Comparison of ENCODE assay signal across 8 mouse cellular contexts in the genomic region with DNA sequence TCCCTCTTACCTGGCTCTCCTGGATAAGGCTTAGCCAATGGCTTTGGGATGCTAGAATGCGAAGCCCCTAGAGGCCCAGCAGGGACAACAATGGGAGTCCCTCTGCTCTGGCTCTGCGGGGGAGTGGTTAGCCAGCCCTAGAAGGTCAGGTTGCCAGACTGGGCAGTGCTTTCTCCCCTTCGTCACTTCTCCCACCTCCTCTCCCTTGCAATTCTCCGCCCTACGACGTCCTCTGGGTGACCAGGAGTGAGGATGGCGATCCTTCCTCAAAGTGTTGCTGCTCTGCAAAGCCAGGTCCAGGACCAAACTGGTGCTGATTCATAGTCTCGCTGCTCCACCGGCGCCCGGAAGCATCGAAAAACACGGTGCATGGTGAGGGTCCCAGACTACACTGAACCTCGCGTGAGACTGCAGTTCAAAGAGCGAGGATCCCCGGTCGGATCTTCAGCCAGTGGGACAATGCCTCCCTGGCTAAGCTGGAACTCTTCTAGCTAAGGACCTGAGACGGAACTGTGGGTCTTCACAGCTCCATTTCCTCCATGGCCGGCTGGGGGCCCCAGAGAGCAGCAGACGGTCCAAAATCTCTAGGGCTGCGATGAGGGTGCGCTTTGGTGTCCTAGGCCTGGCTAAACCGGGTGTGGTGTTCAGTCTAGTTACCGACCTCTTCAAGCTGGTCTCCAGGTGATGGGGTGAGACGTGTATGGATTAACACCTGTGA. TPM values are rescaled to one million over a fixed set of nuclear protein-coding genes. Genes with fewer than 3 reads are reported as not detected.
DNase-seq lines count a peak whose midpoint lies in the region; ATAC-seq and TF ChIP-seq lines count a peak whose summit lies in the region.

Rnf207 (minus strand) TSS at position 477 of the 718 bp plus-strand sequence.

- H3K4me1 ChIP-seq in embryonic facial prominence, embryonic 10.5 days = peaks cover 36% of the 10 kb centered on the region
- H3K4me1 ChIP-seq in heart, embryonic 14.5 days (ENCODE audit: control insufficient read depth in 2 of 2, insufficient read depth in 2 of 2, low read length in 2 of 2) = peaks cover 13 to 40% of the 10 kb centered on the region in 2 experiments; a peak in 3 of 4 replicates
- peaks cover 34% of the 10 kb centered on the region for H3K4me1 ChIP-seq in kidney, embryonic 15.5 days
- H3K4me1 ChIP-seq in lung, embryonic 15.5 days = peaks cover 8% of the 10 kb centered on the region
- peaks cover 14% of the 10 kb centered on the region for H3K4me1 ChIP-seq in olfactory bulb, adult 2 months (ENCODE audit: control insufficient read depth, insufficient read depth, low read length)

- H3K4me3 ChIP-seq in embryonic facial prominence, embryonic 10.5 days = peak within 1 kb of the TSS; percentile 46
- peak within 1 kb of the TSS; percentile 49 to 58 for H3K4me3 ChIP-seq in heart, embryonic 14.5 days (ENCODE audit: control insufficient read depth in 1 of 2, insufficient read depth in 1 of 2, low read depth in 1 of 2, low read length in 2 of 2)
- H3K4me3 ChIP-seq in kidney, embryonic 15.5 days (replicated peaks) = peak within 1 kb of the TSS; percentile 29
- H3K4me3 ChIP-seq in lung, embryonic 15.5 days = peak within 1 kb of the TSS; percentile 12; the same call in 1 of the 2 replicates
- no peak within 1 kb of the TSS for H3K4me3 ChIP-seq in olfactory bulb, adult 2 months (ENCODE audit: insufficient read depth, low read depth, low read length)

- H3K27me3 ChIP-seq in embryonic facial prominence, embryonic 10.5 days (replicated peaks; ENCODE audit: low read depth, poor library complexity, severe bottlenecking) = peaks cover 65% of the 10 kb centered on the region
- peaks cover 30% of the 10 kb centered on the region for H3K27me3 ChIP-seq in heart, embryonic 14.5 days (ENCODE audit: control insufficient read depth, insufficient read depth, low read length)
- peaks cover 49% of the 10 kb centered on the region for H3K27me3 ChIP-seq in kidney, embryonic 15.5 days
- H3K27me3 ChIP-seq in lung, embryonic 15.5 days = peaks cover 49% of the 10 kb centered on the region

- H3K36me3 ChIP-seq in embryonic facial prominence, embryonic 10.5 days (replicated peaks) = no peaks in the 10 kb centered on the region
- H3K36me3 ChIP-seq in heart, embryonic 14.5 days (ENCODE audit: control insufficient read depth, insufficient read depth, low read length) = peaks cover 6% of the 10 kb centered on the region; the same call in 1 of the 2 replicates
- no peaks in the 10 kb centered on the region for H3K36me3 ChIP-seq in kidney, embryonic 15.5 days
- no peaks in the 10 kb centered on the region for H3K36me3 ChIP-seq in lung, embryonic 15.5 days

- peak within 1 kb of the TSS; percentile 85 for H3K9ac ChIP-seq in heart, embryonic 14.5 days (ENCODE audit: low read length)
- H3K9ac ChIP-seq in kidney, embryonic 15.5 days = no peak within 1 kb of the TSS
- peak within 1 kb of the TSS; percentile 18; the same call in 1 of the 2 replicates for H3K9ac ChIP-seq in lung, embryonic 15.5 days

- H3K4me2 ChIP-seq in heart, embryonic 14.5 days (ENCODE audit: low read length) = peak within 1 kb of the TSS; percentile 88
- H3K4me2 ChIP-seq in kidney, embryonic 15.5 days = peak within 1 kb of the TSS; percentile 62
- peak within 1 kb of the TSS; percentile 45 for H3K4me2 ChIP-seq in lung, embryonic 15.5 days

- WGBS in embryonic facial prominence, embryonic 10.5 days = 4% methylated on average over 26 of the region's 26 CpGs
- 3% methylated on average over 26 of the region's 26 CpGs for WGBS in heart, embryonic 14.5 days
- 3% methylated on average over 26 of the region's 26 CpGs for WGBS in kidney, embryonic 15.5 days
- 3% methylated on average over 26 of the region's 26 CpGs for WGBS in lung, embryonic 15.5 days
- WGBS in olfactory bulb, adult 2 months = 9% methylated on average over 26 of the region's 26 CpGs

- TF ChIP-seq CTCF in olfactory bulb, adult 2 months (IDR thresholded peaks at IDR 0.05; ENCODE audit: insufficient read depth, low read depth, low read length) = peak; percentile 64

- peak; percentile 67 for ATAC-seq in heart, embryonic 14.5 days (ENCODE audit: insufficient number of reproducible peaks, insufficient read depth, low FRiP score, low read depth)
- peak; percentile 44 for ATAC-seq in kidney, embryonic 15.5 days (replicated peaks; ENCODE audit: low FRiP score)
- ATAC-seq in lung, embryonic 15.5 days (ENCODE audit: borderline replicate concordance, extremely low read depth, low FRiP score, low TSS enrichment) = no peak

- no peak within 1 kb of the TSS for H3K27ac ChIP-seq in embryonic facial prominence, embryonic 10.5 days (replicated peaks)
- H3K27ac ChIP-seq in heart, embryonic 14.5 days (replicated peaks in 1 of 2; ENCODE audit: control insufficient read depth in 1 of 2, insufficient read depth in 1 of 2, low read depth in 2 of 2, low read length in 2 of 2) = peak within 1 kb of the TSS; percentile 98 to 99
- H3K27ac ChIP-seq in kidney, embryonic 15.5 days = no peak within 1 kb of the TSS
- no peak within 1 kb of the TSS for H3K27ac ChIP-seq in lung, embryonic 15.5 days
- H3K27ac ChIP-seq in olfactory bulb, adult 2 months (ENCODE audit: insufficient read depth, low read depth, low read length) = no peak within 1 kb of the TSS

- peak; percentile 30 to 55 for DNase-seq in CD8-positive naive resting alpha-beta T cell, adult 2 months (ENCODE audit: low read depth in 2 of 2, low spot score in 2 of 2)
- peak; percentile 80 for DNase-seq in NIH3T3 (ENCODE audit: low read depth)
- peak; percentile 66 for DNase-seq in embryonic facial prominence, embryonic 10.5 days (ENCODE audit: low spot score)
- DNase-seq in layer of hippocampus, adult 9-10 months (ENCODE audit: low spot score) = no peak

- H3K9me3 ChIP-seq in embryonic facial prominence, embryonic 10.5 days = no peaks in the 10 kb centered on the region
- no peaks in the 10 kb centered on the region for H3K9me3 ChIP-seq in heart, embryonic 14.5 days (ENCODE audit: control insufficient read depth, low read length)
- no peaks in the 10 kb centered on the region for H3K9me3 ChIP-seq in kidney, embryonic 15.5 days (replicated peaks)
- no peaks in the 10 kb centered on the region for H3K9me3 ChIP-seq in lung, embryonic 15.5 days

- TF ChIP-seq POLR2A in olfactory bulb, adult 2 months (IDR thresholded peaks at IDR 0.05; ENCODE audit: insufficient read depth, low read depth, low read length) = no peak

RNA-seq across cellular contexts. Expression of gene Rnf207, which starts in this region (rescaled TPM):
- 1.3 and 2.3 TPM in 2 replicates for polyA plus RNA-seq in embryonic facial prominence, embryonic 10.5 days (2016; fragmentation: Nextera tagmentation; extraction: Ambion mirVana)
- polyA plus RNA-seq in heart, embryonic 14.5 days (2014; fragmentation: Nextera tagmentation; extraction: Ambion mirVana) = 74.9 and 77.5 TPM in 2 replicates
- polyA plus RNA-seq in kidney, embryonic 15.5 days (2015; fragmentation: Nextera tagmentation; extraction: Ambion mirVana) = 1.5 and 2.1 TPM in 2 replicates
- polyA plus RNA-seq in lung, embryonic 15.5 days (2015; fragmentation: Nextera tagmentation; extraction: Ambion mirVana) = 2.9 and 3.3 TPM in 2 replicates
- polyA plus RNA-seq in olfactory bulb, adult 2 months (2012; ENCODE audit: insufficient read depth, insufficient read length, low replicate concordance, missing spikeins) = not detected in 2 replicates

Comparison
In these comparisons a context has a peak if more than half of its experiments do, and no peak if none do; other contexts are left out.
1. RNA of gene Rnf207 (polyA plus RNA-seq): 74.9 to 77.5 TPM in heart, embryonic 14.5 days; 2.9 to 3.3 TPM in lung, embryonic 15.5 days, 1.3 to 2.3 TPM in embryonic facial prominence, embryonic 10.5 days, 1.5 to 2.1 TPM in kidney, embryonic 15.5 days and not detected in olfactory bulb, adult 2 months; every median in the first group is over 10 times any median in the second.
2. H3K27ac ChIP-seq: peak in heart, embryonic 14.5 days (2 of 2); none in embryonic facial prominence, embryonic 10.5 days (single experiment), kidney, embryonic 15.5 days (single experiment), lung, embryonic 15.5 days (single experiment) and olfactory bulb, adult 2 months (single experiment).
3. Peak in every context shown above with its lines, with median percentiles within 50 percentile points of each other: H3K4me2 ChIP-seq.